Comparison of ENCODE assay signal across 25 mouse cellular contexts in genomic region chr19:29484537-29484936, GRCm38 (mm10). TPM values are rescaled to one million over a fixed set of nuclear protein-coding genes. Genes with fewer than 3 reads are reported as not detected.
DNase-seq lines count a peak whose midpoint lies in the region; ATAC-seq lines count a peak whose summit lies in the region.
"Had no signal": no experiment of that assay in that cellular context is flagged by ENCODE, and none has a peak within 500 bp of the region (broad histone marks: within the 10 kb centered on the region; RNA-seq: fewer than 3 reads in every experiment).

No protein-coding gene starts in this region.

- H3K4me3 ChIP-seq in brown adipose tissue, adult 24 weeks (ENCODE audit: insufficient read depth, low read depth, low read length): no peak overlapping the region
- H3K4me3 ChIP-seq: erythroblast, embryonic 14.5 days; forebrain, embryonic 13.5 days; heart, embryonic 12.5 days; limb, embryonic 13.5 days; midbrain, embryonic 15.5 days; neural tube, embryonic 15.5 days had no signal

- peak overlapping the region; percentile 62 for H3K27ac ChIP-seq in brown adipose tissue, adult 24 weeks (replicated peaks; ENCODE audit: low read depth, low read length)
- H3K27ac ChIP-seq: forebrain, embryonic 13.5 days; hindbrain, embryonic 14.5 days; limb, embryonic 13.5 days; midbrain, embryonic 15.5 days; neural tube, embryonic 15.5 days had no signal

- H3K4me1 ChIP-seq in brown adipose tissue, adult 24 weeks (ENCODE audit: control insufficient read depth, insufficient read depth, insufficient read length, low read length): peaks cover 23% of the 10 kb centered on the region
- H3K4me1 ChIP-seq: forebrain, embryonic 13.5 days; midbrain, embryonic 15.5 days; neural tube, embryonic 15.5 days had no signal

- intact Hi-C loops in heart, postnatal 14 days (cut with DNase I): no loop called here

- peak; percentile 44 for DNase-seq in heart, adult 8-10 months (ENCODE audit: low spot score)
- no peak for DNase-seq in heart, postnatal 14 days
- DNase-seq in spleen, postnatal 36 days (ENCODE audit: low spot score in 2 of 2): peak; percentile 70
- no peak for DNase-seq in spleen, adult 12 weeks (ENCODE audit: low spot score)
- no peak for DNase-seq in embryo, embryonic 10.5 days (ENCODE audit: low spot score)
- DNase-seq: adrenal gland, adult 8-10 months; cerebellum, adult 18-20 months; cerebellum, postnatal 10 days; gastrocnemius, postnatal 36 days; kidney, adult 9 months; kidney, postnatal 10 days; lung, adult 18-20 months; lung, postnatal 4 days; right cerebral cortex, postnatal 25 days; thymus, postnatal 14 days had no signal

- ATAC-seq in erythroid progenitor cell, adult 5-6 weeks (replicated peaks; ENCODE audit: low FRiP score, poor library complexity, severe bottlenecking): no peak
- ATAC-seq: forebrain, embryonic 13.5 days; intestine, postnatal 0 days; midbrain, embryonic 15.5 days had no signal

RNA-seq across cellular contexts. Expression of gene Ric1, which starts 37.5 kb away (rescaled TPM):
- 10 to 100 TPM; 17.2 to 19.8 (median 18.8) TPM for total RNA-seq in heart, adult 8-10 months (2022)
- total RNA-seq in heart, postnatal 14 days (2021): 10 to 100 TPM; 27.3 to 30.8 TPM
- 21.6 and 23.3 TPM in 2 replicates for polyA plus RNA-seq in brown adipose tissue, adult 24 weeks (2012; ENCODE audit: insufficient read depth, insufficient read length, missing spikeins)
- 4.3 and 5.9 TPM in 2 replicates for total RNA-seq in erythroid progenitor cell, adult 5-6 weeks (2015; ENCODE audit: low replicate concordance)
- total RNA-seq in erythroid progenitor cell, adult 5-6 weeks (2017; ENCODE audit: low replicate concordance): 1.9 and 2.3 TPM in 2 replicates

Comparison
In these comparisons a context has a peak if more than half of its experiments do, and no peak if none do; other contexts are left out.
1. DNase-seq: peak in heart, adult 8-10 months (single experiment) and spleen, postnatal 36 days (2 of 2); none in heart, postnatal 14 days (0 of 2), spleen, adult 12 weeks (single experiment) and embryo, embryonic 10.5 days (single experiment).